Mouse (Mus musculus): ENCODE measurements at regions not wholly inside any gene's neighbourhood (a gene's known extent, or its start where the extent isn't known, plus 50 kb on each side); places are given as distances from the start of the nearest gene placed in this dataset.

DNA sequence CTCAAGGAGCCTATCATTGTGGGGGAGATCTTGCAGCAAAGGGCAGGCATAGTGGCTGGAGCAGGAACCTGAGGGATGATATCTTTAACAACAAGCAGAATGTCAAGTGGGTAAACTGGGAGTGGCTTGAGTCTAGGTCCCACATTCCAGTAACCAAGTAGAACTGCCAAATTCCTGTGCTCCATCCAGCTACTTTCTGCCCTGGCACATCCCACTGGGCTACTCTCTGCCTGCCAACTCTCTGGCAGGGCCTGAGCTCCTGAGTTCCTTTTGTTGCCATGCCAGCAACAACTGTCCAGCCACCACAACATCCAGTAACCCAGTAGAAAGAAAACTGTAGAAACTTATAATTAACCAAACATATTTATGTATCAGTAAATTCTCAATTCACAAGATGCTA, 1088.8 kb upstream of the Tenm4 start:
- DNase-seq, result peak; percentile 24 to 35
- intact Hi-C loops (cut with DNase I), result no loop called here

DNA sequence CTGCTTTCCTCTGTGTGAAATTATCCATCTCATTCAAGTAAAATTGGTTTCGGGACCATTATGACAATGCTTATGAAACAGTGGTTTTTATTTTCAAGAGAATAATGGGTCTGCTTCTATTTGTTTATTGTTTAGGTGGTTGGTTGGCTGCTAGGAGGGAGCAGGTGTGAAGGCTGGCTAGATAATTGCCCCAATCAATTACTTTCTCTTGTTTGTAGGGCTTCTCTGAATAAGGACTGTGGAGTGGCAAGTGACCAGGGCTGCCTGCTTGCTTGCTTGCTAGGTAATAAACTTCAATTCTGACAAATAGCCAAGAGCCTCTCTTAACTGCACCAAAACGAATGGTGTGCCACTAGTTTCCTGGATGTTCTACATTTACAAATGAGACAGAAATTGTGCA, 1086.7 kb upstream of the Tenm4 start:
- intact Hi-C loops (cut with DNase I), result no loop called here
- no peak for DNase-seq

DNA sequence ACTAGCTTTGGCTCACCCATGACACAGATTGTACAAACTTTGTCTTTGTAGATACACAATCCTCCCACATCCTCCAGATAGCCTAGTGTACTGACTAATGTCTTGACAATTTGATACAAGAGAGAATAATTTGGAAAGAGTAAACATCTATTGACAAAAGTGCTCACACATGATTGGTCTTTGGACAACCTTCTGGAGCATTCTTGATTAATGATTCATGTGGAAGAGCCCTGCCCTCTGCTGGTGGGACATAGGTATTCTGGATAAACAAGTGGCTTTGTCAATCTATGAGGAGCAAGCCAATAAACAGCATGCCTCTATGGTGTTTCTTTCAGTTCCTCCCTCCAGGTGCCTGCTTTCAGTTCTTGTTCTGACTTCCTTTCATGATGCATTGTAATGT, 1079.7 kb upstream of the Tenm4 start:
- peak in 1 of 2 experiments; percentile 3 for DNase-seq

DNA sequence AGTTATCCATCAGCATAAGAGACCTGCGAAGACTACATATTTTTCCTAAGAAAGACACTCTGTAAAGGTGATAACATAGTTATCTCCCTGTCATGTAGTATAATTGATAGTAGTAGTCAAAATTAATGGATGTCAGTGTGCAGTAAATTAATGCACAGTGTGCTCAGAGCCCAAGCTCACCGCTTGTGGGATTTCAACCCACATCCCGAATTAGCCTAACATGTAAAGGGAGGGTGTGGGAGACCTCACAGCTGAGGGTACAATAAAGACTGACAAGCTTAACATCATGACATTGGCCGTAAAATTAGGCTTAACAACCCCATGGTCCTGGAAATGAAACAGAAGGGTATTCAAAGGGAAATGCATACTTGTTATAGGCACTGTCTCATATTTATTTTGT, 1042.0 kb upstream of the Tenm4 start:
- intact Hi-C loops (cut with DNase I), result no loop called here
- no peak for DNase-seq

More for the DNA sequence above, 1079.7 kb upstream of the Tenm4 start:
- intact Hi-C loops (cut with DNase I), result loop anchor here (5.0 kb wide), 1 partner anchor 734 kb away; no protein-coding TSS in a partner anchor

DNA sequence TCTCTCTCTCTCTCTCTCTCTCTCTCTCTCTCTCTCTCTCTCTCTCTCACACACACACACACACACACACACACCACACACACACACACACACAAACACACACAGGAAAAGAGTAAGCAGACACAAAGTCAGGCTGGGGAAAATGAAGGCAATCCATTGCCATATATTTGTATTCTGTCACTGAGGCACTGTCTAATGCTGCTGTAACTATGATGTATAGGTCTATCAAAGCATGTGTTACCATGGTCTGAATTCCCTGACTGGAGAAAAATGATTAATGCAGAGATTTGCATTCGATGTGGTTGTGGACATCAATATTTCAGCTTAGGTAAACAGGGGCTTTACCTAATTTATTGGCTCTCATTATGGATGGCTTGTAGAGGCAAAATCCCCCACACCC, 1038.0 kb upstream of the Tenm4 start:
- intact Hi-C loops (cut with DNase I), result no loop called here

DNA sequence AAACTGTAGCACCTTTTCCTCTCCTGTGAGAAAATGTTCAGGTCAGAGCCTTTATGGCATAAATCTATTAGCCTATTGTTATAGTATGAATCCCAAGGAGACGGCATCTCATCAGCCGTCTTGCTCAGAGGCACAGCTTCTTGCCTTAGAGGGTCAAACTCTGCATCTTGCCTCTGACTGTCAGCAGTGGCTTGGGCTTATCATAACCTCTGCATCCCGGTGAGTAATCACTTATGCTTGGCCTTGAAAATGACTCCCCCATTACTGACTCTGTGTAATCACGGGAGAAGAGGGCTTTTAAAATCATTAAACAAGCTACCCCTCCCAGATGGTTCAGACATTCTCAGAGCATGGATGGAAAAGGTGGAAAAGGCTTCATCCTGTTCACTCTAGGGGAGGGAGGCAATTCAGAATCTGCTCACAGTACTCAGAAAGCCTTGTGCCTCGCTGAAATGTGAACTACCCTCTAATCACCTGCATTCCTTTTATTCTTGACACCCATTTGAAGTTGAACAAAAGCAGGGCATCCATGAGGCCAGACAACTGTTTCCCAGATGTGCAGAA, 1036.9 kb upstream of the Tenm4 start:
- no peak for DNase-seq
- intact Hi-C loops (cut with DNase I), result no loop called here

More for the DNA sequence above, 1038.0 kb upstream of the Tenm4 start:
- no peak for DNase-seq

DNA sequence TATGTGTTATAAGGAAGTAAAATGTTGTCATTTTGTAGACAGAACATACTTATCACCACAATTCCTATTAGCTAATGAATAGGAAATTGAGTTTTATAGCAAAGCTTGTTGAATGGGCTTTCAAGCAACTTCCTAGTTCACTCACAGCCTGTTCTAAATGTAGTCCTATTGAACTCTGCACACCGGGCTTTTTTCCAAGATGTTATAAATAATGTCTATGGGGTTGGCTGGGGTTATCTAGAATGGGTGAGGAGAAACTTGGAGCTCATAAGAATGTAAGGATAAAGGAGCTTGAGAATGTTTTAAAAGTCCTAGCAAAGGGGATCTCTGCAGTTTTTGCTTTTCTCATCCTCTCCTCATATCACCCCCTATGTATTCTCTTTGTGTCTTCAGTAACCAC, 1029.3 kb upstream of the Tenm4 start:
- no peak for DNase-seq
- intact Hi-C loops (cut with DNase I), result no loop called here

DNA sequence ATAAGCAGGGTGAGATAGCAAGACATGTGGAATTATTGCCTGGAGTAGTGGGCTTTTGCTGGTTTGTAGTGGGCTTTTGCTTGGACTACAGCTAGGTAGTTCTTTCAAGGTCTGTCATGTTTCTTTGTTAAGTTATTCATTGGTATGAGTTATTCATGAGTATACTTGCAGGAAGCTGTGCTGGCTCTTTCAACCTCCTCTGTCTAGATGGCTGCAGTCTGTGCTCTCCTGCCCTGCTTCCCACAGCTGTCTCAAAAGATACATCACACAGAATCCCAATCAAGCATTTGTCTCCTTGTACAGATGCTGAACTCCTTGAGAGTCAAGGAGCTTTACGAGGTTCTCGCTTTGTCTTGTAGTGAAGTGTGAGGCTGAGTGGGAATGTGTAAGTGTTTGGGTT, 1028.0 kb upstream of the Tenm4 start:
- intact Hi-C loops (cut with DNase I), result no loop called here

More for the DNA sequence above, 1028.0 kb upstream of the Tenm4 start:
- no peak for DNase-seq
